Mouse (Mus musculus) embryonic facial prominence, embryonic 15.5 days (tissue): ENCODE data around the gene Med22. TPM values are rescaled to one million over a fixed set of nuclear protein-coding genes. Genes with fewer than 3 reads are reported as not detected.
"Not testable (repeated sequence)": the region's sequence is repeated elsewhere in the genome, so short reads cannot be mapped to it uniquely, and the experiment has no call there.

Experiments used
- ATAC-seq: fragments of 200-750 bp; cut with Nextera tagmentation; 2 replicates; pipeline ENCODE4 v1.8.0; 2017; ENCODE audit warnings: low read depth, moderate TSS enrichment; ENCODE audit not compliant: insufficient number of reproducible peaks, low FRiP score, low TSS enrichment
- H3K27ac ChIP-seq: fragments of 300-500 bp; sonication (generic); replicated peaks from 2 replicates; pipeline ENCODE4 v1.5.1; 2015; ENCODE audit warnings: mild to moderate bottlenecking, inconsistent platforms
- H3K27me3 ChIP-seq: fragments of 300-500 bp; sonication (generic); 2 replicates; pipeline ENCODE4 v1.6.1; 2015; ENCODE audit warnings: inconsistent platforms
- H3K36me3 ChIP-seq: fragments of 300-500 bp; sonication (generic); 2 replicates; pipeline ENCODE4 v1.6.1; 2015; ENCODE audit warnings: mild to moderate bottlenecking, inconsistent platforms
- H3K4me1 ChIP-seq: fragments of 300-500 bp; sonication (generic); 2 replicates; pipeline ENCODE4 v1.6.1; 2015; ENCODE audit warnings: inconsistent platforms
- H3K4me2 ChIP-seq: fragments of 300-500 bp; sonication (generic); replicated peaks from 2 replicates; pipeline ENCODE4 v1.6.1; 2015; ENCODE audit warnings: mild to moderate bottlenecking, inconsistent platforms
- H3K4me3 ChIP-seq: fragments of 300-500 bp; sonication (generic); replicated peaks from 2 replicates; pipeline ENCODE4 v1.5.1; 2015; ENCODE audit warnings: mild to moderate bottlenecking, inconsistent platforms
- H3K9ac ChIP-seq: fragments of 300-500 bp; sonication (generic); 2 replicates; pipeline ENCODE4 v1.6.1; 2015; ENCODE audit warnings: inconsistent platforms
- H3K9me3 ChIP-seq: fragments of 300-500 bp; sonication (generic); replicated peaks from 2 replicates; pipeline ENCODE4 v1.6.1; 2016; ENCODE audit warnings: inconsistent platforms
- WGBS: fragments of 180-500 bp; shearing (Covaris S2); methylation state at CpG from one replicate; pipeline ENCODE4 v1.1.7; 2015; 5-methylcytosine and 5-hydroxymethylcytosine counted together
- polyA plus RNA-seq: library from polyadenylated mRNA; unstranded; fragments of >200 nt; fragmentation: Nextera tagmentation; extraction: Ambion mirVana; gene quantifications from 2 replicates; pipeline ENCODE4 v1.2.1, GENCODE M21; 2015

The Med22 gene
- polyA plus RNA-seq, 1 experiment from 2014 or later = 56.4 TPM

GRCm38 (mm10) chr2:26902467-26903220 is 7.8 kb downstream of the Med22 start, which contains the start of gene Surf6:
Gene Surf6, minus strand, starts transcription at chr2:26902879.
- no peaks in the 10 kb centered on the region for H3K27me3 ChIP-seq
- peaks cover 60% of the 10 kb centered on the region for H3K36me3 ChIP-seq
- peak within 1 kb of the TSS; percentile 87 for H3K4me3 ChIP-seq
- H3K9me3 ChIP-seq = no peaks in the 10 kb centered on the region
- peak; percentile 91 for ATAC-seq
- peak within 1 kb of the TSS; percentile 67 for H3K9ac ChIP-seq
- peak within 1 kb of the TSS; percentile 93 for H3K27ac ChIP-seq
- WGBS = under 1% methylated on average over 41 of the region's 41 CpGs
- peaks cover 32% of the 10 kb centered on the region for H3K4me1 ChIP-seq
- peak within 1 kb of the TSS; percentile 73 for H3K4me2 ChIP-seq

GRCm38 (mm10) chr2:26901834-26902400 is 8.6 kb downstream of the Med22 start:
- WGBS = 11% methylated on average over 7 of the region's 7 CpGs
- Histone ChIP-seq H3K27ac (peak overlapping the region; percentile 93), H3K4me2 (peak overlapping the region; percentile 73), H3K4me1 (peaks cover 27% of the 10 kb centered on the region), H3K36me3 (peaks cover 60% of the 10 kb centered on the region), H3K4me3 (peak overlapping the region; percentile 87), H3K9me3 (no peaks in the 10 kb centered on the region), H3K9ac (peak overlapping the region; percentile 67), H3K27me3 (no peaks in the 10 kb centered on the region)
- no peak for ATAC-seq

- 76% methylated on average over 1 of the region's 1 CpGs for WGBS
- Histone ChIP-seq H3K9ac (no peak overlapping the region), H3K9me3 (no peaks in the 10 kb centered on the region), H3K27ac (no peak overlapping the region), H3K27me3 (no peaks in the 10 kb centered on the region), H3K4me2 (no peak overlapping the region), H3K4me3 (no peak overlapping the region), H3K36me3 (peaks cover 60% of the 10 kb centered on the region), H3K4me1 (peaks cover 27% of the 10 kb centered on the region)
- ATAC-seq = no peak
Observed at GRCm38 (mm10) chr2:26900731-26901130, 9.7 kb downstream of the Med22 start.

GRCm38 (mm10) chr2:26895898-26896297 is 14.6 kb downstream of the Med22 start:
- H3K27me3 ChIP-seq = no peaks in the 10 kb centered on the region
- WGBS = 90% methylated on average over 4 of the region's 4 CpGs
- ATAC-seq = no peak
- no peaks in the 10 kb centered on the region for H3K9me3 ChIP-seq
- peaks cover 86% of the 10 kb centered on the region for H3K36me3 ChIP-seq
- H3K4me2 ChIP-seq = no peak overlapping the region
- no peak overlapping the region for H3K9ac ChIP-seq
- no peak overlapping the region for H3K27ac ChIP-seq
- 0 out of 2 replicates have a peak, but pooled peaks cover 3% of the 10 kb centered on the region for H3K4me1 ChIP-seq
- H3K4me3 ChIP-seq = no peak overlapping the region

- H3K4me3 ChIP-seq, H3K4me1 ChIP-seq, ATAC-seq, H3K9me3 ChIP-seq, H3K9ac ChIP-seq, H3K4me2 ChIP-seq, H3K27ac ChIP-seq, H3K27me3 ChIP-seq: not testable (repeated sequence)
- 79% methylated on average over 4 of the region's 4 CpGs for WGBS
- peaks cover 24% of the 10 kb centered on the region for H3K36me3 ChIP-seq
Observed at GRCm38 (mm10) chr2:26886170-26886569, 24.3 kb downstream of the Med22 start.

- peaks cover 18% of the 10 kb centered on the region for H3K36me3 ChIP-seq
Observed at GRCm38 (mm10) chr2:26885541-26885940, 24.9 kb downstream of the Med22 start.

GRCm38 (mm10) chr2:26878571-26878970 is 31.9 kb downstream of the Med22 start:
- Histone ChIP-seq H3K27ac (no peak overlapping the region), H3K4me2 (no peak overlapping the region), H3K36me3 (no peaks in the 10 kb centered on the region), H3K4me1 (no peaks in the 10 kb centered on the region), H3K9ac (no peak overlapping the region), H3K4me3 (no peak overlapping the region), H3K27me3 (no peaks in the 10 kb centered on the region), H3K9me3 (0 out of 2 replicates have a peak, but pooled peaks cover under 1% of the 10 kb centered on the region)
- no peak for ATAC-seq

More at GRCm38 (mm10) chr2:26885541-26885940, 24.9 kb downstream of the Med22 start:
- not testable (repeated sequence) for ATAC-seq, H3K4me3 ChIP-seq, H3K4me1 ChIP-seq, H3K27me3 ChIP-seq, H3K4me2 ChIP-seq, H3K9me3 ChIP-seq, H3K27ac ChIP-seq, H3K9ac ChIP-seq
- 79% methylated on average over 2 of the region's 2 CpGs for WGBS

- H3K9ac ChIP-seq = no peak overlapping the region
- no peak overlapping the region for H3K4me3 ChIP-seq
- H3K27ac ChIP-seq = no peak overlapping the region
- ATAC-seq = no peak
- H3K4me1 ChIP-seq = no peaks in the 10 kb centered on the region
- WGBS = 70% methylated on average over 6 of the region's 6 CpGs
- H3K36me3 ChIP-seq = no peaks in the 10 kb centered on the region
- no peaks in the 10 kb centered on the region for H3K9me3 ChIP-seq
- H3K4me2 ChIP-seq = no peak overlapping the region
- no peaks in the 10 kb centered on the region for H3K27me3 ChIP-seq
Observed at GRCm38 (mm10) chr2:26870666-26871065, 39.8 kb downstream of the Med22 start.

- 40% methylated on average over 3 of the region's 3 CpGs for WGBS
- no peak within 1 kb of the TSS for H3K27ac ChIP-seq
- H3K9me3 ChIP-seq = no peaks in the 10 kb centered on the region
- no peaks in the 10 kb centered on the region for H3K27me3 ChIP-seq
- no peaks in the 10 kb centered on the region for H3K4me1 ChIP-seq
- H3K36me3 ChIP-seq = no peaks in the 10 kb centered on the region
- H3K9ac ChIP-seq = no peak within 1 kb of the TSS
- ATAC-seq = no peak
- H3K4me3 ChIP-seq = no peak within 1 kb of the TSS
- H3K4me2 ChIP-seq = no peak within 1 kb of the TSS
Observed at GRCm38 (mm10) chr2:26864879-26865278, 45.6 kb downstream of the Med22 start, which contains the start of gene Abo. Gene Abo, minus strand, starts transcription at chr2:26864979.

GRCm38 (mm10) chr2:26862856-26863255 is 47.6 kb downstream of the Med22 start:
- WGBS = 74% methylated on average over 3 of the region's 3 CpGs

More at GRCm38 (mm10) chr2:26862856-26863255, 47.6 kb downstream of the Med22 start:
- Histone ChIP-seq H3K27ac (no peak overlapping the region), H3K36me3 (no peaks in the 10 kb centered on the region), H3K27me3 (no peaks in the 10 kb centered on the region), H3K4me1 (no peaks in the 10 kb centered on the region), H3K4me2 (no peak overlapping the region), H3K4me3 (no peak overlapping the region), H3K9me3 (no peaks in the 10 kb centered on the region), H3K9ac (no peak overlapping the region)
- ATAC-seq = no peak
